Mouse (Mus musculus) spleen, embryonic (tissue): ENCODE results near the gene Vopp1.

Source experiments
- CTCF ChIA-PET: fragments of 350-600 bp; sonication (Branson Sonifier 250); formaldehyde crosslinking; loops from one replicate; lab custom pipeline; 2022; lab: Charles Lee

The Vopp1 gene

GRCm38 (mm10) chr6:57702743-57703499, 122.0 kb downstream of the Vopp1 start:
- CTCF ChIA-PET = no interaction called here

- CTCF ChIA-PET = no interaction called here
Observed at GRCm38 (mm10) chr6:57702376-57702742, 122.6 kb downstream of the Vopp1 start, which contains the start of gene Lancl2. TSS of gene Lancl2 (plus strand) at chr6:57702540.

- CTCF ChIA-PET = no interaction called here
Observed at GRCm38 (mm10) chr6:57701686-57702085, 123.3 kb downstream of the Vopp1 start.

GRCm38 (mm10) chr6:57693116-57693515, 131.8 kb downstream of the Vopp1 start:
- CTCF ChIA-PET = no interaction called here

- CTCF ChIA-PET = no interaction called here
Observed at GRCm38 (mm10) chr6:57691467-57692261, 133.3 kb downstream of the Vopp1 start, which contains the start of gene Pyurf. TSS of gene Pyurf (minus strand) at chr6:57692078.

GRCm38 (mm10) chr6:57684156-57684555, 140.8 kb downstream of the Vopp1 start:
- CTCF ChIA-PET = no interaction called here
